22 mouse cellular contexts compared by ENCODE assay signal in the genomic region with DNA sequence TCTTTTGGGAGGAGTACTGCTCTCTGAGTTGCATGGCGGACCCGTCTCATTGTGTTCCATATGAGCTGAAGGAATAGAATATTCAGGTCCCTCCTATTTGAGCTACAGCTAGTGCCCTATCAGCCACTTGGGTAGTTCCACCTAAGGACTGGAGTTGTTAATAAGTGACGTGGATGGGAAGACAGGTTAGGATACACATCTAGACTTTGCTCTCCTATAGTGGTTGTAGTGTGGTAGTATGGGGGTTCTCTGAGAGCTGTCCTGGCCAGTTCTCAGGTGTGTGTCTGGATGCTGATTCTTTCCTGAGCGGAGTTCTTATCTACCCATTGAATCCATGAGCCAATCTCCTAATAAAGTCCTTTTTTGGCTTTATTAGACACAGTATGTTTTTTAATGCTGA. TPM values are rescaled to one million over a fixed set of nuclear protein-coding genes. Genes with fewer than 3 reads are reported as not detected.
DNase-seq lines count a peak whose midpoint lies in the region; ATAC-seq lines count a peak whose summit lies in the region.
"Had no signal": no experiment of that assay in that cellular context is flagged by ENCODE, and none has a peak within 500 bp of the region (broad histone marks: within the 10 kb centered on the region; RNA-seq: fewer than 3 reads in every experiment).

No protein-coding gene starts in this region.

- peak; percentile 63 for ATAC-seq in intestine, embryonic 16.5 days
- ATAC-seq in intestine, embryonic 15.5 days, result no peak
- peak; percentile 77 for ATAC-seq in kidney, embryonic 16.5 days (ENCODE audit: low FRiP score, low TSS enrichment)
- ATAC-seq: forebrain, embryonic 14.5 days had no signal

- H3K9ac ChIP-seq in intestine, embryonic 16.5 days (ENCODE audit: low read depth, low read length), result no peak overlapping the region
- H3K9ac ChIP-seq in intestine, embryonic 15.5 days, result no peak overlapping the region
- H3K9ac ChIP-seq in kidney, embryonic 16.5 days (replicated peaks; ENCODE audit: low read length), result no peak overlapping the region
- H3K9ac ChIP-seq: embryonic facial prominence, embryonic 13.5 days; embryonic facial prominence, embryonic 15.5 days; forebrain, embryonic 12.5 days had no signal

- no peaks in the 10 kb centered on the region for H3K9me3 ChIP-seq in intestine, embryonic 16.5 days (ENCODE audit: control insufficient read depth, low read length)
- H3K9me3 ChIP-seq in intestine, embryonic 15.5 days, result no peaks in the 10 kb centered on the region
- H3K9me3 ChIP-seq in kidney, embryonic 16.5 days (ENCODE audit: low read length), result no peaks in the 10 kb centered on the region
- H3K9me3 ChIP-seq: embryonic facial prominence, embryonic 13.5 days; embryonic facial prominence, embryonic 15.5 days; forebrain, embryonic 10.5 days; forebrain, embryonic 12.5 days had no signal

- H3K4me3 ChIP-seq in intestine, embryonic 16.5 days (ENCODE audit: low read length), result no peak overlapping the region
- H3K4me3 ChIP-seq in intestine, embryonic 15.5 days (replicated peaks), result no peak overlapping the region
- no peak overlapping the region for H3K4me3 ChIP-seq in kidney, embryonic 16.5 days (ENCODE audit: low read length)
- H3K4me3 ChIP-seq: embryonic facial prominence, embryonic 13.5 days; embryonic facial prominence, embryonic 15.5 days; erythroblast, embryonic 14.5 days; forebrain, embryonic 10.5 days; forebrain, embryonic 12.5 days had no signal

- DNase-seq in kidney, postnatal 25 days, result no peak
- DNase-seq in yolk sac, embryonic 10.5 days (ENCODE audit: low spot score), result peak; percentile 49
- DNase-seq in right cerebral cortex, postnatal 14 days, result no peak
- DNase-seq: adrenal gland, adult 2 months; adrenal gland, postnatal 10 days; adrenal gland, postnatal 25 days; cerebellum, adult 11 months; cerebellum, adult 18-20 months; cerebellum, adult 8-10 months; cerebellum, adult 9-11 months; cerebellum, postnatal 14 days; cerebellum, postnatal 36 days; embryo, embryonic 11 days had no signal

- no peaks in the 10 kb centered on the region for H3K36me3 ChIP-seq in intestine, embryonic 16.5 days (ENCODE audit: control insufficient read depth, insufficient read depth, low read length)
- H3K36me3 ChIP-seq in intestine, embryonic 15.5 days, result no peaks in the 10 kb centered on the region
- H3K36me3 ChIP-seq in kidney, embryonic 16.5 days (ENCODE audit: insufficient read depth, low read length), result no peaks in the 10 kb centered on the region
- H3K36me3 ChIP-seq: embryonic facial prominence, embryonic 13.5 days; embryonic facial prominence, embryonic 15.5 days; forebrain, embryonic 10.5 days; forebrain, embryonic 12.5 days had no signal

- H3K27ac ChIP-seq in intestine, embryonic 16.5 days (ENCODE audit: low read length), result no peak overlapping the region
- H3K27ac ChIP-seq in intestine, embryonic 15.5 days, result no peak overlapping the region
- no peak overlapping the region for H3K27ac ChIP-seq in kidney, embryonic 16.5 days (ENCODE audit: low read length)
- H3K27ac ChIP-seq: embryonic facial prominence, embryonic 13.5 days; embryonic facial prominence, embryonic 15.5 days; forebrain, embryonic 10.5 days; forebrain, embryonic 12.5 days had no signal

- H3K27me3 ChIP-seq in intestine, embryonic 16.5 days (replicated peaks; ENCODE audit: control insufficient read depth, insufficient read depth, low read length), result no peaks in the 10 kb centered on the region
- H3K27me3 ChIP-seq in intestine, embryonic 15.5 days (replicated peaks), result no peaks in the 10 kb centered on the region
- H3K27me3 ChIP-seq in kidney, embryonic 16.5 days (ENCODE audit: insufficient read depth, low read length), result peaks cover 10% of the 10 kb centered on the region; the same call in 1 of the 2 replicates
- H3K27me3 ChIP-seq: forebrain, embryonic 12.5 days had no signal

- 86% methylated on average over 4 of the region's 4 CpGs for WGBS in intestine, embryonic 16.5 days
- 82% methylated on average over 4 of the region's 4 CpGs for WGBS in intestine, embryonic 15.5 days
- 86% methylated on average over 4 of the region's 4 CpGs for WGBS in kidney, embryonic 16.5 days

- H3K4me1 ChIP-seq in intestine, embryonic 16.5 days (ENCODE audit: control insufficient read depth, insufficient read depth, low read length), result no peaks in the 10 kb centered on the region
- H3K4me1 ChIP-seq in intestine, embryonic 15.5 days (replicated peaks), result no peaks in the 10 kb centered on the region; the same call in 1 of the 2 replicates
- H3K4me1 ChIP-seq in kidney, embryonic 16.5 days (ENCODE audit: insufficient read depth, low read length), result no peaks in the 10 kb centered on the region
- H3K4me1 ChIP-seq: embryonic facial prominence, embryonic 13.5 days had no signal

- H3K4me2 ChIP-seq in intestine, embryonic 16.5 days (ENCODE audit: low read depth, low read length), result no peak overlapping the region
- H3K4me2 ChIP-seq in intestine, embryonic 15.5 days (replicated peaks), result no peak overlapping the region
- no peak overlapping the region for H3K4me2 ChIP-seq in kidney, embryonic 16.5 days (replicated peaks; ENCODE audit: low read depth, low read length)
- H3K4me2 ChIP-seq: embryonic facial prominence, embryonic 13.5 days; embryonic facial prominence, embryonic 15.5 days; forebrain, embryonic 12.5 days had no signal

RNA-seq across cellular contexts. Expression of a gene that starts 4.5 kb away (rescaled TPM):
- polyA plus RNA-seq in intestine, embryonic 16.5 days (2015; fragmentation: Nextera tagmentation; extraction: Ambion mirVana), result 14.5 and 16.1 TPM in 2 replicates
- polyA plus RNA-seq in intestine, embryonic 15.5 days (2015; fragmentation: Nextera tagmentation; extraction: Ambion mirVana), result 21.3 and 23.4 TPM in 2 replicates
- 22.4 and 26.1 TPM in 2 replicates for polyA plus RNA-seq in kidney, embryonic 16.5 days (2015; fragmentation: Nextera tagmentation; extraction: Ambion mirVana)
